Mouse (Mus musculus): ENCODE data around the gene Pdk2.
A peak's percentile ranks its signal among the peaks of the same experiment; 100 is the strongest.

Pdk2 gene

DNA sequence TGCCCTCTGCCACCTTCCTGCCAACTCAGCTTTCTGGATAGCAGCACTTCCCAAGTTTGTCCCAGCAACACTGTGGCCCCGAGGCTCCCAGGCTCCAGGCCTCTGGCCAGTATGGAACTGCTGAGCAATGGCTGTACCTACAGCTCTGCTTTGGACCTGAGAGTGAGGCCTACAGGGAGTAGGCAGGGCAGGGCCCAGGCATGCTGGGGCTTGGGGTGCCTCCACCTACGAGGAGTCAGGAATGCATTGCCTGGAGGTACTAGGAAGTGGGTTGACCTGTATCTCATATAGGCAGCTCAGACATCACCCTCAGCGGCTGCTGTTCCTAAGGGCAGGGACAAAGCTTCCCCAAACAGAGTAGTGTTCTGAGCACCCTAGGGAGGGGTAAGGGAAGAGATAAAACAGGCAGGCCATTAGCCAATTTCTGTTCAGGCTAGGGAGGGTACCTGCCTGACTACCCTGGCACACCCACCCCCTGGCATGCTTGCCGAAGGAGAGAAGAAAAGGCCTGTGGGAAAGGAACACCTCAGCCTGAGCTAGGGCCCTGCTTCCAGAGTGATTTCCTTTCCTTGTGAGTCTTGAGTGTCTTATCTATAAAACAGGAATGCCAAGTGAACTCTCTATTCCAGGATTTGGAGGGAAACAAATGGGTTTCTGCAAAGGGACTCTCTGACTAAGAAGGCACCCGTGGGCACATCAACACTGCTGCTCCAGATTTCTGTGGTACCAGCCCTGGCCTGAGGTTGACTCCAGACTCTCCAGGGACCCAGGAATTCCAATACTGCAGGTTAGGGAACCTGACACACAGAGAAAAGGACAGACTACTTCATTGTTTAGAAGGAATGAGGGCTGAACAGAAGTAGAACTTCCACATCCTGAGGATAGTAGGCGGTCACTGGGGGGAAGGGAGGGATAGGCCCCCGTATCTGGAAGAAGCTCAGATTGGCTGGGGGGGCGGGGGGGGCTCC, 29.3 kb upstream of the Pdk2 start:
- no peak for DNase-seq (ENCODE audit: low spot score in 2 of 2)

DNA sequence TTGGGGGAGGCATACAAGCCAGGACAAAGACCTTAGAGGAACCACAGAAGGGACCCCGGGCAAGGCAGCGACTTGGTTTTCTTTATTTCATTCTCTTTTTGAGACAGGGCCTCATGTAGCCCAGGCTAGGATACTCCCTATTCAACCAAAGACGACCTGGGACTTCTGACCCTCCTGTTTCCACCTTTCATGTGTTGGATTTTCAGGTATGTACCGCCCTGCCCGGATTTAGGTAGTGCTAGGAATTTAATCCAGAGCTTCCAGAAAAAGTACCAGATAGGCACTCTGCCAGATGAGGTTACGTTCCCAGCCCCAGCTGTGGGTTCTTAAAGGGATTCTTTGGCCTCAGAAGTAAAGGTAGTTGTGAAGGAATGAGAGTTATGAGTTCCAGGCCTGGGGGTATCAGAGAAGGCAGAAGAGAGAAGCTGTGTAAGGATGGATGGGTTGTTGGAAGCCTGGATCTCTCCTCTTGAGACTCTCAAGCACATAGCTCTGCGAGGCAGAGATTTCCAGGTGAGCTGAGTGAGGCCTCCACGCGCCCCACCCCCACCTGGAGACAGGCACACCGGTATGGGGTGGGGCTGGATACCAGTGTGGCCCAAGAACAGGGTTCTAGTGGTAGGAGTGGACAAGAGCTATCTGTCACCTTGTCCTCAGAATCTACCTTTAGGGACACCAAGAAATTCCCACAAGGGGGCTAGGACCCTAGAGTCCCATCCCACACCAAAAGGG, 28.2 kb upstream of the Pdk2 start:
- DNase-seq (ENCODE audit: low spot score in 2 of 2), result no peak

- DNase-seq (ENCODE audit: low spot score in 2 of 2), result no peak
Measured at GRCm38 (mm10) chr11:95056768-95057501, 15.8 kb upstream of the Pdk2 start.

- DNase-seq (ENCODE audit: low spot score in 2 of 2), result no peak
Measured at GRCm38 (mm10) chr11:95053062-95053461, 11.9 kb upstream of the Pdk2 start.

- peak; percentile 64 to 67 for DNase-seq (ENCODE audit: low spot score in 2 of 2)
Measured at GRCm38 (mm10) chr11:95046980-95047680, 6.0 kb upstream of the Pdk2 start.

GRCm38 (mm10) chr11:95044185-95044870, 3.2 kb upstream of the Pdk2 start:
- no peak for DNase-seq (ENCODE audit: low spot score in 2 of 2)

- no peak for DNase-seq (ENCODE audit: low spot score in 2 of 2)
Measured at GRCm38 (mm10) chr11:95043608-95044007, 2.5 kb upstream of the Pdk2 start.

DNA sequence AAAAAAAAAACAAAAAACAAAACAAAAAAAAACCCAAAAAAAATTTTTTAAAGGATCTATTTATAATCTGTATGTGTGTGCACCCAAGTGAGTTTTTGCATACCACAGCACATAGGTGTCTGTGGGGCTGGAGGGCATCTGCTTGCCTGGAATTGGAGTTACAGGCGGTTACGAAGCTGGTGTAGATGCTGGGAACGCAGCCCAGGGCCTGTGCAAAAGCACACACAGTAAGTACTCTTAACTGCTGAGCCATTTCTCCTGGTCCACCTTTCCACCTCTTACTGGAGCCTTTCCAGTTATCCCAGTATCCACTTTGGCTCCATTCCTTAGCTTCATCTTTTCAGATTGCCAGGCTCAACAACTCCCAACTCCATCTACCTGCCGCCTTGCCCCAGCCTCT, 1.9 kb upstream of the Pdk2 start:
- DNase-seq (ENCODE audit: low spot score in 2 of 2), result no peak

- DNase-seq (ENCODE audit: low spot score in 2 of 2), result peak; percentile 83 to 87
Measured at GRCm38 (mm10) chr11:95042096-95042495, 942 bp upstream of the Pdk2 start.

DNA sequence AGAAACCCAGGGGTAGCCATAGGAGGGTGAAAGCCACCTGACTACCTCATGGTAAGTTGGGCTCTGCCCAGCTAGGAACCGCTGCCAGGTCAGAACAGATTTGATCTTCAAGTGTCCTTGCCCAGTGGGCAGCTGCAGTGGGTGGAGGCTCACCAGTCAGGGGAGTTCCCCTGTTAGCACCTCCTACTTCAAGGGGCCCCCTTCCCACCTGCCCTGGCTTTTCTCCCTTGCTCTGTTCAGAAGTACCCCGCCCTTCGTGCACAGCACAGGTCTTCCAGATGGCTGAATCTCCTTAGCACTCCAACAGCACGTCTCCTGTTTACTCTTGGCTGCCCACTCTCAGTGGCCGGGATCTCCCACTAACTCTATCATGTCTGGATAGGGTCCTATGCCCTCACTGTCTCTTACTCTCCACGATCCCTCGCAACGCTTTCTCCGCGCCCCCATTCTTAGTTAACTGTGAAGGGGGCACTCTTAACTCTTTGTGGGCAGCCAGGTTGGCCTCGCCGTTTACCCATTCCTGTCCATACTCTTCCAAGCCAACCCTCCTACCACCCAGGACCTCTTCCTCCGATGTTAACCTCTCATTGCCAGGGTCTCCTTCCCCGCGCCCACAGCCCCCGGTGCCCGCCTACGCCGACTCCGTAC, 539 bp downstream of the Pdk2 start:
- peak; percentile 82 to 88 for DNase-seq (ENCODE audit: low spot score in 2 of 2)

GRCm38 (mm10) chr11:95039766-95040165, 1.4 kb downstream of the Pdk2 start:
- DNase-seq (ENCODE audit: low spot score in 2 of 2), result no peak

DNA sequence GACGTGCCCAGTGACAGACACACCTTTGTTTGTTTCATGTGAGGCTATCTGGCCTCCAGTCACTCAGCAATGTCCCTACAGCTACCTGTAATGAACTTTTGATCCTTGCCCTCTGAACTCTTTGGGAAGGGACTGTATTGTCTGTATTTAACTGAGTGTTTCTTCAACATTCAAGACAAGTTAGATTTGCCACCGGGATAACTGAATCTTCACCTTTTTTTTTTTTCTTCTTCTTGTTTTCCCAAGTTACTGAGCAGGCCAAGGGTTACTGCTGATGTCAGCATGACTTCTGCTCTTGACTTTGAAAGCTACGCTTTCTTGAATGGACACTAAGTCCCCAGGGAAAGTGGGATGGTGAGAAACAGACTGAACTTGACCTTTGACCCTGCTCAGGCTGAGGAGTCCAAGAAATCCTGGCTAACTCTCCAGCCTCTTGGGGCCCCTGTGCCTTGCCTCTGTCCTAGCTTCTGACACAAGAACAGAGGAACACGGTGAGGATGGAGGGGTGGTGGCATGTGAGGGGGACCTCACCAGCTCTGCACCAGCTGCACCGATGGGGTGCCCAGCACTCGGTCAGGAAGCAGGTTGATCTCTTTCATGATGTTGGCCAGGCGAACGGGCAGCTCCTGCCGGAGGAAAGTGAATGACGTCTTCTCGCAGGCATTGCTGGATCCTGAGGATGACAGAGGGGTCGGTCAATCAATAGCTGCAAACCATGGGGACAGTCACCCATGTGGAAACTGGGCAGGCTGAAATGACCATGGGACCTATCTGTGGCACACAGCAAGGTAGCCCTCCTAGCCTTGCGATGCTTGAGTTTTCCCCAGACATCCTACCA, 2.1 kb downstream of the Pdk2 start:
- peak in 1 of 2 experiments; percentile 25 for DNase-seq (ENCODE audit: low spot score in 2 of 2)

DNA sequence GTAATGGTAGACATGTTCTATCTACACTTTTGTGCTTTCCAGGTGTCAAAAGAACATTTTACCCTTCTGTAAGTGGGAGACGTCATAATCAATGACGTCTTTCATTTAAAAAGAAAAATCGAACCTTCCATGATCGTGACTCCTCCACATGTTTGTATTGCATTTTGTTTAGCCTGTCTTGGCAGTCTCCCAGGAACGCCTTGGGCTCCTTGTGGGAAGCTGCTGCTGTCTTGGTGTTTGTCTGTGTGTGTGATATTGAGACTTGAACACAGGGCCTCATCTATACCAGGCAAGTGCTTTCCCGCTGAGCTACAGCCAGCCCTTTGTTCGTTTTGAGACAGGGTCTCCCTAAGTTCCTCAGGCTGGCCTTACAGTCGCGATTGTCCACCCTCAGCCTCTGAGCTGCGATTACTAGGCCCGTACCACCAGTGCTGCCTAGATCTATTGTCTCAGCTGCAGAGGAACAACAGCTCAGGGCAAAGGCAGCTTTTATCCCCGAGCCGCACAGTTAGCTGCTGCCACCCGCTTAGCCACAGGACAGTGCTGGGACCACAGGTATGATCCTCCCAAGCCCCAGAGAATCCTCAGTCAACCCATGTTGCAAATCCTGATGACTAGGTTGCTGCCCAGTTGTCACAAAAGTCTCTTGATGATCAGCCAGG, 2.9 kb downstream of the Pdk2 start:
- DNase-seq (ENCODE audit: low spot score in 2 of 2), result no peak

DNA sequence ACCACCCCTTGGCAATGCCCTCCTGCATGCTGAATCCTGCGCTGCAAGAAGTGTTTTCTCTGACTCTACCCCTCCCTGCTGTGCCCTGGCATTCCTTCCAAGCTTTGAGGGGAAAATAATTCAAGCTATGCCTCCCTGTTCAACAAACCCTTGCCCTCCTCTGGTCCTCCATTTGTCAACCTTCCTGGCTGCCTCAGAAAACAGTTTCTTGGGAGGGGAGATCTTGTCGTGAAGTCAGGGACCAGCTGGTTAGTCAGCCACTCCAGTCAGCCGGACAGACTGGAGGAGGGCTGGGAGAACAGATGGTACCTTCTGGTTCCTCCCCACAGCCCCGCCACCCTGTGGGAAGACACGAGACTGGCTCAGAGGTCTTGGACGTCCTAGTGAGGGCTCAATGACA, 3.8 kb downstream of the Pdk2 start:
- no peak for DNase-seq (ENCODE audit: low spot score in 2 of 2)

GRCm38 (mm10) chr11:95036521-95036920, 4.6 kb downstream of the Pdk2 start:
- no peak for DNase-seq (ENCODE audit: low spot score in 2 of 2)

GRCm38 (mm10) chr11:95034902-95035301, 6.3 kb downstream of the Pdk2 start:
- no peak for DNase-seq (ENCODE audit: low spot score in 2 of 2)

DNA sequence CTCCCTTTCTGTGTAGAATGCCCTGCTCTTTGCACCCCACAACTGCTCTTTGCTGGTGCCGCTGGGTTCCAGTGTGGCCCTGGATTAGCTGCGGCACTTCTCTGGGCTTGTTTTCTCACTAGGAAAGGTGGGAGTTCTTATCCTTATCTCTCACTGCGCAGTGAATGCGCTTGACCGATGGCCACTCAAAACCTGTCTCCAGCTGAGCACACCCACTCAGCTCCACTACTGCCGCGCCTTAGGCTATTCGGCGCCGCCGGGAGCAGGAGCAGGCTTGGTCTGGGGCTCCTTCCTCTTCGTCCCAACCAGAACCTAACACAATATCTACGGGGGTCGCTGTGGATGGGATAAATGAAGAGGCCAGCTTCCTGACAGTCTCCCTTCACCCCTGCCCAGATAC, 7.5 kb downstream of the Pdk2 start:
- no peak for DNase-seq (ENCODE audit: low spot score in 2 of 2)

- no peak for DNase-seq (ENCODE audit: low spot score in 2 of 2)
Measured at GRCm38 (mm10) chr11:95032945-95033344, 8.2 kb downstream of the Pdk2 start.

All from heart, adult 9 months (tissue).